18 mouse cellular contexts compared by ENCODE assay signal in the genomic region with DNA sequence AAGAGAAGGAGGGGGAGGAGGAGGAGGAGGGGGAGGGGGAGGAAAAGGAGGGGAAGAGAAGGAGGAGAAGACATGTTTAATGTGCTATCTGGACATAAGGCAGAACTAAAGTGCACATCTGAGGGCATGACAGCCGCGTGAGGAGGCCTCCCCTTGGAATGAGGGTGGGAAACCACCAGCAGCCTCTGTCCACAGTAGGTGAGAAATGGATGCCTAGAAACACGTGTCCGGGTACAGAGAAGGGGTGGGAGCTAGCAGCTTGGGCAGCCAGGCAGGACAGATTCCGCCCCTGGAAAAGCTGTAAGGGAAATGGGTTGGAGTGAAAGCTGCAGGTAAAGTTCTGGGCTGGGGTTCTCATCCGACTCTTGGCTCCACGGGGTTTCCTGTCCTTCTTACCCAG.
"Had no signal": no experiment of that assay in that cellular context is flagged by ENCODE, and none has a peak within 500 bp of the region (broad histone marks: within the 10 kb centered on the region; RNA-seq: fewer than 3 reads in every experiment).

No protein-coding gene starts in this region.

- H3K27ac ChIP-seq: midbrain, embryonic 10.5 days; midbrain, embryonic 12.5 days; neural tube, embryonic 13.5 days; neural tube, embryonic 15.5 days had no signal

- H3K4me2 ChIP-seq: lung, embryonic 14.5 days; midbrain, embryonic 12.5 days; neural tube, embryonic 13.5 days; neural tube, embryonic 15.5 days had no signal

- H3K9me3 ChIP-seq: midbrain, embryonic 12.5 days; neural tube, embryonic 13.5 days; neural tube, embryonic 15.5 days had no signal

- H3K27me3 ChIP-seq: midbrain, embryonic 12.5 days; neural tube, embryonic 13.5 days; neural tube, embryonic 15.5 days had no signal

- H3K4me3 ChIP-seq: midbrain, embryonic 10.5 days; midbrain, embryonic 12.5 days; myocyte; neural tube, embryonic 13.5 days; neural tube, embryonic 15.5 days had no signal

- ATAC-seq: midbrain, embryonic 16.5 days had no signal

- H3K9ac ChIP-seq: lung, embryonic 14.5 days; midbrain, embryonic 12.5 days; neural tube, embryonic 13.5 days; neural tube, embryonic 15.5 days had no signal

- H3K36me3 ChIP-seq: midbrain, embryonic 10.5 days; midbrain, embryonic 12.5 days; neural tube, embryonic 13.5 days; neural tube, embryonic 15.5 days had no signal

- DNase-seq: lung, embryonic 14.5 days; lung, postnatal 10 days; lung, postnatal 4 days; midbrain, embryonic 14.5 days; retina, postnatal 1 day; right cerebral cortex, adult 18-20 months; right cerebral cortex, postnatal 25 days; right cerebral cortex, postnatal 4 days; spleen, adult 18-20 months; thymus, adult 18-20 months; thymus, postnatal 14 days; thymus, postnatal 36 days had no signal
